Mouse (Mus musculus) megakaryocyte, embryonic 14.5 days (primary cell): Measurements from ENCODE around the gene 2700097O09Rik.

Experiments used
- FLI1 ChIP-seq: IDR thresholded peaks from 2 replicates; pipeline ENCODE4 v1.6.1; 2012; ENCODE audit warnings: low read length, inconsistent platforms, mixed read lengths
- GATA1 ChIP-seq: IDR thresholded peaks from 3 replicates; pipeline ENCODE4 v1.6.1; 2012; ENCODE audit warnings: mixed read lengths, low read length, inconsistent platforms, borderline replicate concordance

GRCm38 (mm10) chr12:55013031-55013430, 66.9 kb downstream of the 2700097O09Rik start:
- TF ChIP-seq GATA1: no peak
- TF ChIP-seq FLI1: no peak
